Mouse (Mus musculus): Measurements from ENCODE around the gene Trak2.
"Not testable (repeated sequence)": the region's sequence is repeated elsewhere in the genome, so short reads cannot be mapped to it uniquely, and the experiment has no call there.

GRCm38 (mm10) chr1:58876500-58876899 is 96.7 kb downstream of the Trak2 start:
- TF ChIP-seq POLR2A (IDR thresholded peaks at IDR 0.05; ENCODE audit: insufficient read length, low read depth); CEBPB (IDR thresholded peaks at IDR 0.05; ENCODE audit: insufficient read depth, poor library complexity, severe bottlenecking): not testable (repeated sequence)

Data from myocyte (in vitro differentiated cells).